Mouse (Mus musculus) heart, embryonic 11.5 days (tissue): Measurements from ENCODE around the gene Tchhl1. TPM values are rescaled to one million over a fixed set of nuclear protein-coding genes. Genes with fewer than 3 reads are reported as not detected.

ENCODE experiments used
- ATAC-seq: fragments of 200-750 bp; cut with Nextera tagmentation; replicated peaks from 2 replicates; pipeline ENCODE4 v1.8.0; 2017; ENCODE audit warnings: moderate library complexity; ENCODE audit not compliant: insufficient number of reproducible peaks, low FRiP score, low TSS enrichment
- H3K27ac ChIP-seq: fragments of 300-500 bp; sonication (generic); 2 replicates; pipeline ENCODE4 v1.5.1; 2014; ENCODE audit warnings: mild to moderate bottlenecking, low read depth, low read length
- H3K27me3 ChIP-seq: fragments of 300-500 bp; sonication (generic); 2 replicates; pipeline ENCODE4 v1.6.1; 2014; ENCODE audit warnings: mild to moderate bottlenecking, low read length, mixed read lengths; ENCODE audit not compliant: control insufficient read depth, insufficient read depth
- H3K36me3 ChIP-seq: fragments of 300-500 bp; sonication (generic); 2 replicates; pipeline ENCODE4 v1.6.1; 2014; ENCODE audit warnings: mild to moderate bottlenecking, low read length, moderate library complexity, mixed read lengths; ENCODE audit not compliant: control insufficient read depth, insufficient read depth
- H3K4me1 ChIP-seq: fragments of 300-500 bp; sonication (generic); 2 replicates; pipeline ENCODE4 v1.6.1; 2014; ENCODE audit warnings: low read length; ENCODE audit not compliant: control insufficient read depth, insufficient read depth
- H3K4me2 ChIP-seq: fragments of 300-500 bp; sonication (generic); 2 replicates; pipeline ENCODE4 v1.6.1; 2014; ENCODE audit warnings: mild to moderate bottlenecking, moderate library complexity
- H3K4me3 ChIP-seq: fragments of 300-500 bp; sonication (generic); 2 replicates; pipeline ENCODE4 v1.5.1; 2014; ENCODE audit warnings: low read depth, low read length
- H3K9ac ChIP-seq: fragments of 300-500 bp; sonication (generic); 2 replicates; pipeline ENCODE4 v1.6.1; 2014; ENCODE audit warnings: mild to moderate bottlenecking, low read depth, low read length, moderate library complexity
- H3K9me3 ChIP-seq: fragments of 300-500 bp; sonication (generic); replicated peaks from 2 replicates; pipeline ENCODE4 v1.6.1; 2016; ENCODE audit warnings: low read length; ENCODE audit not compliant: control insufficient read depth
- WGBS: fragments of 180-500 bp; shearing (Covaris S2); extraction: QIAGEN DNeasy Blood & Tissue Kit; methylation state at CpG from one replicate; pipeline ENCODE4 v1.1.7; 2014; ENCODE audit not compliant: insufficient replicate concordance; 5-methylcytosine and 5-hydroxymethylcytosine counted together
- polyA plus RNA-seq: library from polyadenylated mRNA; unstranded; fragments of >200 nt; fragmentation: Nextera tagmentation; extraction: Ambion mirVana; gene quantifications from 2 replicates; pipeline ENCODE4 v1.2.1, GENCODE M21; 2014

The Tchhl1 gene
- polyA plus RNA-seq, 1 experiment from 2014 or later: not detected

GRCm38 (mm10) chr3:93447138-93447841, 21.3 kb upstream of the Tchhl1 start:
- WGBS: under 1% methylated on average over 59 of the region's 59 CpGs
- no peaks in the 10 kb centered on the region for H3K4me1 ChIP-seq
- peak; percentile 41; the same call in 1 of the 2 replicates for ATAC-seq
- no peaks in the 10 kb centered on the region for H3K36me3 ChIP-seq
- peaks cover 24% of the 10 kb centered on the region for H3K27me3 ChIP-seq
- H3K4me3 ChIP-seq: peak overlapping the region; percentile 60
- H3K27ac ChIP-seq: no peak overlapping the region
- H3K9me3 ChIP-seq: no peaks in the 10 kb centered on the region
- H3K9ac ChIP-seq: peak overlapping the region; percentile 46
- peak overlapping the region; percentile 94 for H3K4me2 ChIP-seq

- no peak overlapping the region for H3K9ac ChIP-seq
- ATAC-seq: no peak
- H3K27me3 ChIP-seq: no peaks in the 10 kb centered on the region
- H3K36me3 ChIP-seq: no peaks in the 10 kb centered on the region
- H3K4me1 ChIP-seq: no peaks in the 10 kb centered on the region
- H3K9me3 ChIP-seq: no peaks in the 10 kb centered on the region
- H3K4me2 ChIP-seq: no peak overlapping the region
- 62% methylated on average over 3 of the region's 3 CpGs for WGBS
- no peak overlapping the region for H3K27ac ChIP-seq
- H3K4me3 ChIP-seq: no peak overlapping the region
Measured at GRCm38 (mm10) chr3:93466556-93466955, 2.0 kb upstream of the Tchhl1 start.

DNA sequence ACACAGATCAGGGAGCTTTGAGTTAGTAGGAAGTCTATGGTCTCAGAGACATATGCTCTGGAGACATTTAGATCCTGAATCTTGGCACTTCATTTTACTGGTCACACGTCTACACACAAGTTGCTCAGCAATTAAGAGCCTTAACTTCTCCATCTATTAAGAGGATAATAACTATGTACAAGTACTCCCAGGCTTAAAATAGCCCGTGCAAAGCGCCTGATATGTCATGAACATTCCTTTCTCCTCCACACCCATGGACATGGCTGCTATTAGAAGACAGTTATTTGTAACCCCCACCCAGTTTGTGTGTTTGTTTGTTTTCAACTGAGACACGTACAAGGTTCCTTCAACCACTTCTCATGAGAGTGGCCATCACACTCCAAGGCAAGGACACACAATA, 1.4 kb upstream of the Tchhl1 start:
- 54% methylated on average over 4 of the region's 4 CpGs for WGBS
- H3K4me3 ChIP-seq: no peak overlapping the region
- H3K9me3 ChIP-seq: no peaks in the 10 kb centered on the region

DNA sequence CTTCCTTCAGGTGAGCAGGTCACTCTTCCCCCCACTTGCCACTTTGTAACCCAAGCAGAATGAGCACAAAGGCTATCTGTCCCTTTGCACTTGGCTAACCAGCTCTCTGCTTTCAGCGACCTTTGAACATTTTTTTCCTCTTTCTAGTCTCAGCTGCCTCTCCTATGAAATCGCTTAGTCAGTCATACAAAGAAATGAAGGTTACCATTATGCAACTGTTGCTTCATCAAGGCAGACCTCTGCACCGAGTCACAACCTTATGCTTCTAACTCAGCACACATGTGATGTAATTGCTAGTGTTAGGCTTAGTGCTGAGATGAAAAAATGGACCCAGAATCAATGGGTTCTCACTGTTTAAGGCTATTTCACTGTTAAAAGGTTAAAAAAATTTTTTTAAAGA, 1.1 kb downstream of the Tchhl1 start:
- ATAC-seq: no peak

More for the DNA sequence above, 1.4 kb upstream of the Tchhl1 start:
- H3K36me3 ChIP-seq: no peaks in the 10 kb centered on the region
- H3K4me2 ChIP-seq: no peak overlapping the region
- no peak overlapping the region for H3K27ac ChIP-seq
- no peaks in the 10 kb centered on the region for H3K27me3 ChIP-seq
- H3K4me1 ChIP-seq: no peaks in the 10 kb centered on the region
- no peak overlapping the region for H3K9ac ChIP-seq
- ATAC-seq: no peak

DNA sequence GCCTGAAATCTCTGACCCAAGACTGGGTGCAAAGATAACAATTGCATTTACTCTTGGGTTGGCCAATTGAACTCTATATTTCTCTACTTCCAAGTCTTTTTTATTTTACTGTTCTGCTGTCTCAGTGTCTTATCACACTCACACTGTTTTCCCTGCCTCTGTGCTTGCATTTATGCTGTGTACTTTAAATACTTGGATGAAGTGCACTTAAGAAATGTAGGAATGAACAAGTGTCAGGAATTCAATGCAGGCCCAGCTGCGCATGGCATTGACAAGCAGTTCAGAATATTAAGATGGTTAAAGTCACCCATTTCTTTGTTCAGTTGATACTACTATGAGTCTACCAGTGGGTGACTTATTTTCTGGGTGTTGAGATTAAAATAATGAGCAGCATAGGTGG, 11.5 kb downstream of the Tchhl1 start:
- Histone ChIP-seq H3K9ac (no peak overlapping the region), H3K27ac (no peak overlapping the region), H3K4me1 (no peaks in the 10 kb centered on the region), H3K36me3 (no peaks in the 10 kb centered on the region), H3K27me3 (no peaks in the 10 kb centered on the region), H3K9me3 (no peaks in the 10 kb centered on the region), H3K4me3 (no peak overlapping the region), H3K4me2 (no peak overlapping the region)
- WGBS: 73% methylated on average over 1 of the region's 1 CpGs
- ATAC-seq: no peak

More for the DNA sequence above, 1.1 kb downstream of the Tchhl1 start:
- Histone ChIP-seq H3K9me3 (no peaks in the 10 kb centered on the region), H3K4me3 (no peak overlapping the region), H3K4me1 (no peaks in the 10 kb centered on the region), H3K27ac (no peak overlapping the region), H3K27me3 (no peaks in the 10 kb centered on the region), H3K4me2 (no peak overlapping the region), H3K36me3 (no peaks in the 10 kb centered on the region), H3K9ac (no peak overlapping the region)
- 63% methylated on average over 3 of the region's 3 CpGs for WGBS

DNA sequence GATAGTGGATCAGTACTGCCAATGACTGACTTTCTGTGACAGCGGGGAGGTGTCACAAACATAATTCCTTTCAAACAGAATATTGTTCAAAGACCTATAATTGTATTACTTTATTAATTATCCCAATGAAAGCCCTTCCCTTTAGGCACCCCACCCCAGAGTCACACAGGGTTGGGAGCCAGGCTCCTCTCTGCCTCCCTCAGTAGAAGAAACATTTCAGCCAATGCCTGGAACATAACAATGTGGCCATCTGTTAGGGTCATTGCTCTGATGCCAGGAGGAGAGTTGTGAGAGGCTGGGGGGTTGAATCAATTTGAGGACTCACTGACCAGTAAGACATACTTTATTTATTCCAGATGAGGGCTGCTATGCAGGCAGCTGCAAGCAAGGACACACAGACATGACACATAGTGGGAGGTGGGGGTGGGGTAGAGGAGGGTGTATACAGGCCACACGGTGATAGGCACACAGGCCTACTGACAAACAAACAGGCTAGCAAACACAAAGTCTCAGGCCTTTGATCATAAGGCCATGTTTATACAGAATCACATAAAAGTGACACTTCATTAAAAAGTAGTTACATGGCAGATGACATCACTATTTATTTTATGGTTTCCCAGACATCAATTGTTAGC, 13.5 kb downstream of the Tchhl1 start:
- no peak overlapping the region for H3K4me3 ChIP-seq
- H3K4me1 ChIP-seq: no peaks in the 10 kb centered on the region
- H3K36me3 ChIP-seq: no peaks in the 10 kb centered on the region
- no peaks in the 10 kb centered on the region for H3K27me3 ChIP-seq
- WGBS: 67% methylated on average over 2 of the region's 2 CpGs
- no peak overlapping the region for H3K4me2 ChIP-seq
- no peak for ATAC-seq
- H3K9ac ChIP-seq: no peak overlapping the region
- no peaks in the 10 kb centered on the region for H3K9me3 ChIP-seq
- H3K27ac ChIP-seq: no peak overlapping the region

- ATAC-seq: no peak
Measured at GRCm38 (mm10) chr3:93485611-93486010, 17.1 kb downstream of the Tchhl1 start.

GRCm38 (mm10) chr3:93488541-93488940, 20.0 kb downstream of the Tchhl1 start:
- no peak for ATAC-seq
- Histone ChIP-seq H3K27me3 (no peaks in the 10 kb centered on the region), H3K27ac (no peak overlapping the region), H3K4me3 (no peak overlapping the region), H3K9ac (no peak overlapping the region), H3K4me1 (no peaks in the 10 kb centered on the region), H3K4me2 (no peak overlapping the region), H3K36me3 (no peaks in the 10 kb centered on the region), H3K9me3 (no peaks in the 10 kb centered on the region)
- 73% methylated on average over 2 of the region's 2 CpGs for WGBS

More at GRCm38 (mm10) chr3:93485611-93486010, 17.1 kb downstream of the Tchhl1 start:
- no peak overlapping the region for H3K4me2 ChIP-seq
- WGBS: 80% methylated on average over 3 of the region's 3 CpGs
- H3K4me1 ChIP-seq: no peaks in the 10 kb centered on the region
- no peaks in the 10 kb centered on the region for H3K27me3 ChIP-seq
- no peak overlapping the region for H3K9ac ChIP-seq
- H3K36me3 ChIP-seq: no peaks in the 10 kb centered on the region
- H3K27ac ChIP-seq: no peak overlapping the region
- no peaks in the 10 kb centered on the region for H3K9me3 ChIP-seq
- no peak overlapping the region for H3K4me3 ChIP-seq

DNA sequence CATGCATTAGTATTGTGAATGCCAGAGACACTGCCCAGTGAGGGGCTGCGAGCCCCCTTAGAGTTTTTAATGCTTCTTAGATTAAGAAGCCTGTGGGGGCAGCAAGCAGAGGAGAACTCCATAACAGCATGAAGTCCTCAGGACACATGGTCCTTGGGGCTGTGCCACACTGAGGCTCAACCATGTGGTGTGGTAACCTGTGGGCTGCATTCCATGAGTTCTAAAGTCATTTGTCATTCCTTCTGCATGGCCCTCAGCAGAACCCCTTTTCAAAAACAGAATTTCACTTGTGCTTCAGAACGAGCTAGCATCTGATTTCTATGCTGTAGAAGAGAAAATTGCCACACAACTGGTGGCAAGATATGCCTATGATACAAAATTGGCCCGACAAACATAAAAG, 23.6 kb downstream of the Tchhl1 start:
- no peaks in the 10 kb centered on the region for H3K9me3 ChIP-seq

More for the DNA sequence above, 23.6 kb downstream of the Tchhl1 start:
- 78% methylated on average over 3 of the region's 3 CpGs for WGBS
- H3K4me1 ChIP-seq: no peaks in the 10 kb centered on the region
- H3K27ac ChIP-seq: no peak overlapping the region
- H3K36me3 ChIP-seq: no peaks in the 10 kb centered on the region
- H3K4me3 ChIP-seq: no peak overlapping the region
- ATAC-seq: no peak
- H3K27me3 ChIP-seq: no peaks in the 10 kb centered on the region
- no peak overlapping the region for H3K4me2 ChIP-seq
- no peak overlapping the region for H3K9ac ChIP-seq
